Mouse (Mus musculus) stomach, postnatal 0 days (tissue): ENCODE measurements around the gene Taf8. TPM values are rescaled to one million over a fixed set of nuclear protein-coding genes. Genes with fewer than 3 reads are reported as not detected.

ENCODE experiments used
- ATAC-seq: fragments of 200-750 bp; cut with Nextera tagmentation; 2 replicates; pipeline ENCODE4 v1.8.0; 2017; ENCODE audit not compliant: low FRiP score, low TSS enrichment
- DNase-seq: peaks from one replicate; pipeline ENCODE4 v3.0.0-alpha.2; 2016; ENCODE audit warnings: low spot score
- H3K27ac ChIP-seq: fragments of 300-500 bp; sonication (generic); replicated peaks from 2 replicates; pipeline ENCODE4 v1.5.1; 2014; ENCODE audit warnings: mild to moderate bottlenecking, control low read depth
- H3K27me3 ChIP-seq: fragments of 300-500 bp; sonication (generic); 2 replicates; pipeline ENCODE4 v1.6.1; 2014; ENCODE audit warnings: low read length; ENCODE audit not compliant: control insufficient read depth, insufficient read depth
- H3K36me3 ChIP-seq: fragments of 300-500 bp; sonication (generic); 2 replicates; pipeline ENCODE4 v1.6.1; 2014; ENCODE audit warnings: low read length, mixed read lengths; ENCODE audit not compliant: control insufficient read depth, insufficient read depth
- H3K4me1 ChIP-seq: fragments of 300-500 bp; sonication (generic); replicated peaks from 2 replicates; pipeline ENCODE4 v1.6.1; 2014; ENCODE audit warnings: antibody characterized with exemption; ENCODE audit not compliant: control insufficient read depth, insufficient read depth
- H3K4me2 ChIP-seq: fragments of 300-500 bp; sonication (generic); replicated peaks from 2 replicates; pipeline ENCODE4 v1.6.1; 2014; ENCODE audit warnings: low read depth, mild to moderate bottlenecking, control low read depth, moderate library complexity
- H3K4me3 ChIP-seq: fragments of 300-500 bp; sonication (generic); 2 replicates; pipeline ENCODE4 v1.5.1; 2014; ENCODE audit warnings: low read depth, low read length, control low read depth
- H3K9ac ChIP-seq: fragments of 300-500 bp; sonication (generic); 2 replicates; pipeline ENCODE4 v1.6.1; 2014; ENCODE audit warnings: mild to moderate bottlenecking, low read length, control low read depth, mixed read lengths
- H3K9me3 ChIP-seq: fragments of 300-500 bp; sonication (generic); 2 replicates; pipeline ENCODE4 v1.6.1; 2016; ENCODE audit warnings: low read length; ENCODE audit not compliant: control insufficient read depth
- CTCF ChIP-seq: IDR thresholded peaks from 2 replicates; pipeline ENCODE4 v1.5.1; 2016; ENCODE audit warnings: antibody characterized with exemption, low read depth, mild to moderate bottlenecking, moderate library complexity
- EP300 ChIP-seq: optimal IDR thresholded peaks from 2 replicates; pipeline ENCODE3; 2016; ENCODE audit warnings: antibody characterized with exemption
- WGBS: fragments of 180-500 bp; shearing (Covaris S2); extraction: QIAGEN DNeasy Blood & Tissue Kit; methylation state at CpG from one replicate; pipeline ENCODE4 v1.1.7; 2014; 5-methylcytosine and 5-hydroxymethylcytosine counted together
- polyA plus RNA-seq: library from polyadenylated mRNA; unstranded; fragments of >200 nt; fragmentation: Nextera tagmentation; extraction: Ambion mirVana; gene quantifications from 2 replicates; pipeline ENCODE4 v1.2.1, GENCODE M21; 2015

Gene Taf8
- polyA plus RNA-seq, 1 experiment from 2014 or later, result 11.0 TPM

DNA sequence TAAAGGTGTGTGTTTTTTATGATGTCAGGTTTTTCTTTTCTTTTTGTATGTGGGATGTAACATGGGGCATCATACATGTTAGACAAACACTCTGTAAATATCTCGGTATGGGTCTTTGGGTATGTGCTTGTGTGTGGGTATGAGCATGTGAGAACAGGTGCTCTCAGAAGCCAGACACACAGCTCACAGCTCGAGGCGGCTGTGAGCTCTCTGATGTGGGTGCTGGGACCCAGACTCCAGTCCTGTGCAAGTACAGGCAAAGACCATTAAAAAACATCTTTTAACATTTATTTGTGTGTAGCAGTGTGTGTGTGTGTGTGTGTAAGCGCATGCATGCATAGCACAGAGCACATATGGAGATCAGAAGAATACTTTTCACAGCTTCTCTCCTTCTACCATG lies 37.0 kb upstream of the Taf8 start:
- Histone ChIP-seq H3K4me3 (no peak overlapping the region), H3K9me3 (no peaks in the 10 kb centered on the region), H3K36me3 (no peaks in the 10 kb centered on the region), H3K9ac (no peak overlapping the region), H3K4me1 (no peaks in the 10 kb centered on the region), H3K4me2 (no peak overlapping the region), H3K27ac (no peak overlapping the region), H3K27me3 (no peaks in the 10 kb centered on the region)
- ATAC-seq, result no peak
- 85% methylated on average over 4 of the region's 4 CpGs for WGBS
- TF ChIP-seq EP300 (no peak), CTCF (no peak)
- no peak for DNase-seq

- H3K9me3 ChIP-seq, result no peaks in the 10 kb centered on the region
- no peaks in the 10 kb centered on the region for H3K27me3 ChIP-seq
- H3K36me3 ChIP-seq, result no peaks in the 10 kb centered on the region
- no peaks in the 10 kb centered on the region for H3K4me1 ChIP-seq
- DNase-seq (no peak), ATAC-seq (no peak)
- H3K9ac ChIP-seq, result no peak overlapping the region
- no peak overlapping the region for H3K4me2 ChIP-seq
- TF ChIP-seq EP300 (no peak), CTCF (no peak)
- no peak overlapping the region for H3K27ac ChIP-seq
- 77% methylated on average over 3 of the region's 3 CpGs for WGBS
- H3K4me3 ChIP-seq, result no peak overlapping the region
These were observed 36.0 kb upstream of the Taf8 start for GRCm38 (mm10) chr17:47538049-47538448.

DNA sequence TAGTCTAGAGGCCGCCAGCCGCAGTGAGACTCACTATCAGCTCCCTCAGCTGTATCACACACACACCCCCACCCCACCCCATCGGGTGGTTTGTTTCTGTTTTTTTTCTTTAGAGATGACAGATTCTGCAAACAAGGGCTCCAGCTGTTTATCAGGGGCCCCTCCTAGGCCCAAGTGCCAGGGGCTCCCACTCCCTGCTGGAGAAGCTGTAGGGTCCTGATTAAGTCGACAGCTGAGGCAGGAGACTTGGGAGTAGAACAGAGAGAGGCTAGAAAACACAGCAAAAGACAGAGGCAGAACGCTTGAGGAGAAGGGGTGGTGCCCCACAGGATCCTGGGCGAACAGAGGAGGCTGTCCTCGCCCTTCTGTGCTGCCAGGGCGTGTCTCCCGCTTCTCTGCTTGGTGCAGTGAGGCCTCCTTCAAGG lies 33.7 kb upstream of the Taf8 start:
- Histone ChIP-seq H3K4me1 (no peaks in the 10 kb centered on the region), H3K4me2 (no peak overlapping the region), H3K36me3 (no peaks in the 10 kb centered on the region), H3K4me3 (no peak overlapping the region), H3K27ac (no peak overlapping the region), H3K27me3 (no peaks in the 10 kb centered on the region), H3K9ac (no peak overlapping the region), H3K9me3 (no peaks in the 10 kb centered on the region)
- 0 out of 2 replicates have a peak, but pooled peaks have one; percentile 24 for ATAC-seq
- DNase-seq, result no peak
- TF ChIP-seq CTCF (no peak), EP300 (no peak)
- 46% methylated on average over 9 of the region's 9 CpGs for WGBS

DNA sequence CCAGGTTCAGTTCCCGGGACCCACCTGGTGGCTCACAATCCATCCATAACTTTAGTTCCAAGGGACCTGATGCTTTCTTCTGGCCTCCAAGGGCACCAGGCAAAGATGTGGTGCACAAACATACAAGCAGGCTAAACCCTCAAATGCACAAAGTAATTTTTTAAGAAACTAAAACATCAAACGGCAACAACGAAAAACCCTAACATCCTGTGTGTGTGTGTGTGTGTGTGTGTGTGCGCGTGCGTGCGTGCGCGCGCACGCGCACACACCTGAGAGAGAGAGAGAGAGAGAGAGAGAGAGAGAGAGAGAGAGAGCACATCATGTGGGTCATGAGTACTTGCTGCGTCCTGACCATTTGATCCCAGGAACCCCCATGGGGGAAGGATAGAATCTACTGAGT lies 31.6 kb upstream of the Taf8 start:
- Histone ChIP-seq H3K36me3 (no peaks in the 10 kb centered on the region), H3K4me1 (no peaks in the 10 kb centered on the region), H3K4me2 (no peak overlapping the region), H3K9me3 (no peaks in the 10 kb centered on the region), H3K4me3 (no peak overlapping the region), H3K27me3 (no peaks in the 10 kb centered on the region), H3K27ac (no peak overlapping the region), H3K9ac (no peak overlapping the region)
- ATAC-seq (no peak), DNase-seq (no peak)
- TF ChIP-seq CTCF, result no peak
- no peak for TF ChIP-seq EP300
- WGBS, result 98% methylated on average over 13 of the region's 13 CpGs

GRCm38 (mm10) chr17:47532364-47532763 lies 30.3 kb upstream of the Taf8 start:
- Histone ChIP-seq H3K27ac (no peak overlapping the region), H3K4me3 (no peak overlapping the region), H3K9ac (no peak overlapping the region), H3K36me3 (no peaks in the 10 kb centered on the region), H3K27me3 (no peaks in the 10 kb centered on the region), H3K9me3 (no peaks in the 10 kb centered on the region), H3K4me2 (no peak overlapping the region), H3K4me1 (peaks cover 6% of the 10 kb centered on the region)
- no peak for DNase-seq
- no peak for ATAC-seq
- no peak for TF ChIP-seq CTCF
- WGBS, result 87% methylated on average over 5 of the region's 5 CpGs

GRCm38 (mm10) chr17:47531387-47531818 lies 29.3 kb upstream of the Taf8 start:
- H3K36me3 ChIP-seq, result no peaks in the 10 kb centered on the region
- no peak overlapping the region for H3K4me3 ChIP-seq
- WGBS, result 67% methylated on average over 10 of the region's 10 CpGs
- no peak overlapping the region for H3K9ac ChIP-seq
- no peaks in the 10 kb centered on the region for H3K27me3 ChIP-seq
- H3K27ac ChIP-seq, result no peak overlapping the region
- ATAC-seq, result no peak
- H3K9me3 ChIP-seq, result no peaks in the 10 kb centered on the region
- H3K4me1 ChIP-seq, result peaks cover 10% of the 10 kb centered on the region
- H3K4me2 ChIP-seq, result no peak overlapping the region
- no peak for TF ChIP-seq CTCF
- no peak for TF ChIP-seq EP300
- DNase-seq, result peak; percentile 11
